Mouse (Mus musculus): Measurements from ENCODE around the gene Pafah1b3. TPM values are rescaled to one million over a fixed set of nuclear protein-coding genes. Genes with fewer than 3 reads are reported as not detected.

The Pafah1b3 gene
- polyA plus RNA-seq (2017; shearing (Covaris generic)) = 43.9 TPM

GRCm38 (mm10) chr7:25297454-25298325 lies at the start of gene Pafah1b3:
TSS of gene Pafah1b3 (minus strand) at chr7:25297986.

GRCm38 (mm10) chr7:25316532-25317445 lies 19.0 kb upstream of the Pafah1b3 start, which contains the start of gene Megf8:
TSS of gene Megf8 (plus strand) at chr7:25317164.

GRCm38 (mm10) chr7:25305956-25306613 lies 8.3 kb upstream of the Pafah1b3 start, which contains the start of gene Tmem145:
TSS of gene Tmem145 (plus strand) at chr7:25306106.

GRCm38 (mm10) chr7:25301063-25301462 lies 3.3 kb upstream of the Pafah1b3 start, which contains the start of gene Prr19:
TSS of gene Prr19 (plus strand) at chr7:25301411.

GRCm38 (mm10) chr7:25267301-25267750 lies 30.5 kb downstream of the Pafah1b3 start, which contains the start of gene Cic:
TSS of gene Cic (plus strand) at chr7:25267704.

GRCm38 (mm10) chr7:25250141-25250972 lies 47.4 kb downstream of the Pafah1b3 start, which contains the start of gene Erf:
TSS of gene Erf (minus strand) at chr7:25250761.

Other genes starting within 250 kb of the Pafah1b3 start
- gene Grik5, start 225.6 kb downstream of the Pafah1b3 start, polyA plus RNA-seq (2017; shearing (Covaris generic)) = 5.2 TPM
- 34.8 TPM for gene Zfp574, start 225.4 kb downstream of the Pafah1b3 start, polyA plus RNA-seq (2017; shearing (Covaris generic))
- gene Pou2f2, start 118.3 kb downstream of the Pafah1b3 start, polyA plus RNA-seq (2017; shearing (Covaris generic)) = 138 TPM
- 50.7 TPM for gene Dedd2, start 77.4 kb downstream of the Pafah1b3 start, polyA plus RNA-seq (2017; shearing (Covaris generic))
- gene Zfp526, start 76.6 kb downstream of the Pafah1b3 start, polyA plus RNA-seq (2017; shearing (Covaris generic)) = 4.6 TPM
- gene Gsk3a, start 60.1 kb downstream of the Pafah1b3 start, polyA plus RNA-seq (2017; shearing (Covaris generic)) = 7.1 TPM
- 1.1 TPM for gene Erf, start 47.2 kb downstream of the Pafah1b3 start, polyA plus RNA-seq (2017; shearing (Covaris generic))
- 32.7 TPM for gene Cic, start 30.3 kb downstream of the Pafah1b3 start, polyA plus RNA-seq (2017; shearing (Covaris generic))
- gene Prr19, start 3.4 kb upstream of the Pafah1b3 start, polyA plus RNA-seq (2017; shearing (Covaris generic)) = not detected
- gene Tmem145, start 8.1 kb upstream of the Pafah1b3 start, polyA plus RNA-seq (2017; shearing (Covaris generic)) = not detected
- gene Megf8, start 19.2 kb upstream of the Pafah1b3 start, polyA plus RNA-seq (2017; shearing (Covaris generic)) = 0.24 TPM
- not detected for gene Cnfn, start 71.7 kb upstream of the Pafah1b3 start, polyA plus RNA-seq (2017; shearing (Covaris generic))
- gene Lipe, start 100.7 kb upstream of the Pafah1b3 start, polyA plus RNA-seq (2017; shearing (Covaris generic)) = 18.2 TPM
- gene Cxcl17, start 114.9 kb upstream of the Pafah1b3 start, polyA plus RNA-seq (2017; shearing (Covaris generic)) = not detected
- gene Ceacam1, start 179.6 kb upstream of the Pafah1b3 start, polyA plus RNA-seq (2017; shearing (Covaris generic)) = 0.37 TPM
- gene Ceacam2, start 241.9 kb upstream of the Pafah1b3 start, polyA plus RNA-seq (2017; shearing (Covaris generic)) = not detected